Mouse (Mus musculus) cerebellum, postnatal 25 days (tissue): ENCODE data around the gene Atxn7l2.

ENCODE experiments used
- DNase-seq, 2 experiments: peaks; one replicate each; pipeline ENCODE4 v3.0.0; 2021; ENCODE audit warnings: mixed read lengths in 2 of 2

Gene Atxn7l2

GRCm38 (mm10) chr3:108204470-108204869 is 6.3 kb downstream of the Atxn7l2 start:
- DNase-seq: peak; percentile 16 to 17

- peak; percentile 90 to 94 for DNase-seq
Observed at GRCm38 (mm10) chr3:108203621-108204325, 7.0 kb downstream of the Atxn7l2 start.

- DNase-seq: peak; percentile 65 to 66
Observed at GRCm38 (mm10) chr3:108203212-108203611, 7.5 kb downstream of the Atxn7l2 start.

- DNase-seq: peak; percentile 8 to 11
Observed at GRCm38 (mm10) chr3:108202506-108202905, 8.2 kb downstream of the Atxn7l2 start.

- DNase-seq: peak; percentile 91 to 92
Observed at GRCm38 (mm10) chr3:108200329-108201323, 10.1 kb downstream of the Atxn7l2 start, which contains the start of gene Cyb561d1. Cyb561d1 (minus strand) TSS chr3:108201212.

GRCm38 (mm10) chr3:108199231-108199630 is 11.5 kb downstream of the Atxn7l2 start:
- DNase-seq: peak; percentile 11 to 20

- peak; percentile 78 to 83 for DNase-seq
Observed at GRCm38 (mm10) chr3:108197066-108197497, 13.7 kb downstream of the Atxn7l2 start.

- peak; percentile 50 to 53 for DNase-seq
Observed at GRCm38 (mm10) chr3:108195941-108196590, 14.7 kb downstream of the Atxn7l2 start.

- no peak for DNase-seq
Observed at GRCm38 (mm10) chr3:108195287-108195686, 15.4 kb downstream of the Atxn7l2 start.

- DNase-seq: no peak
Observed at GRCm38 (mm10) chr3:108193686-108194085, 17.0 kb downstream of the Atxn7l2 start.

- peak; percentile 13 to 18 for DNase-seq
Observed at GRCm38 (mm10) chr3:108189897-108190296, 20.8 kb downstream of the Atxn7l2 start.

- DNase-seq: peak; percentile 54 to 63
Observed at GRCm38 (mm10) chr3:108188716-108189490, 21.8 kb downstream of the Atxn7l2 start.

GRCm38 (mm10) chr3:108187111-108187795 is 23.5 kb downstream of the Atxn7l2 start:
- DNase-seq: peak; percentile 32

- peak; percentile 75 to 85 for DNase-seq
Observed at GRCm38 (mm10) chr3:108186098-108187047, 24.4 kb downstream of the Atxn7l2 start, which contains the start of gene Amigo1. Amigo1 (plus strand) TSS chr3:108186335.

GRCm38 (mm10) chr3:108185460-108186097 is 25.2 kb downstream of the Atxn7l2 start:
- DNase-seq: peak in 1 of 2 experiments; percentile 21

GRCm38 (mm10) chr3:108184742-108185141 is 26.0 kb downstream of the Atxn7l2 start:
- no peak for DNase-seq

GRCm38 (mm10) chr3:108180514-108180913 is 30.2 kb downstream of the Atxn7l2 start:
- DNase-seq: no peak

GRCm38 (mm10) chr3:108178756-108179715 is 31.7 kb downstream of the Atxn7l2 start:
- DNase-seq: no peak
